30 mouse cellular contexts compared by ENCODE assay signal in genomic region chr3:96668424-96669067, GRCm38 (mm10). TPM values are rescaled to one million over a fixed set of nuclear protein-coding genes. Genes with fewer than 3 reads are reported as not detected.
A peak's percentile ranks its signal among the peaks of the same experiment; 100 is the strongest.
DNase-seq lines count a peak whose midpoint lies in the region; ATAC-seq and TF ChIP-seq lines count a peak whose summit lies in the region.
"Had no signal": no experiment of that assay in that cellular context is flagged by ENCODE, and none has a peak within 500 bp of the region (broad histone marks: within the 10 kb centered on the region; RNA-seq: fewer than 3 reads in every experiment).

No protein-coding gene starts in this region.

- DNase-seq in A20 (ENCODE audit: low read depth, low spot score) (peak; percentile 30), MN1 (ENCODE audit: low spot score) (peak; percentile 42)
- DNase-seq in induced T-regulatory cell, adult 2 months (ENCODE audit: low read depth): peak; percentile 16
- DNase-seq in testis, postnatal 10 days (ENCODE audit: low spot score): no peak
- no peak for DNase-seq in midbrain, postnatal 0 days (ENCODE audit: low spot score)
- DNase-seq: adrenal gland, adult 8-10 months; adrenal gland, postnatal 25 days; B cell, adult 2 months; cerebellum, adult 11-12 months; cerebellum, adult 8-10 months; cerebellum, postnatal 10 days; cerebellum, postnatal 36 days; embryo, embryonic 11 days; gastrocnemius, postnatal 25 days; heart, adult 18-20 months; heart, postnatal 10 days; heart, postnatal 36 days had no signal

- H3K9me3 ChIP-seq in midbrain, postnatal 0 days (ENCODE audit: low read length): no peaks in the 10 kb centered on the region
- H3K9me3 ChIP-seq: embryonic facial prominence, embryonic 10.5 days; embryonic facial prominence, embryonic 13.5 days; forebrain, embryonic 12.5 days; forebrain, embryonic 15.5 days; heart, embryonic 12.5 days; heart, embryonic 15.5 days; hindbrain, embryonic 10.5 days; hindbrain, embryonic 13.5 days had no signal

- no peak overlapping the region for H3K4me3 ChIP-seq in midbrain, postnatal 0 days (ENCODE audit: low read depth, low read length)
- H3K4me3 ChIP-seq: embryonic facial prominence, embryonic 10.5 days; embryonic facial prominence, embryonic 13.5 days; erythroblast, embryonic 14.5 days; forebrain, embryonic 12.5 days; forebrain, embryonic 15.5 days; heart, embryonic 12.5 days; heart, embryonic 15.5 days; hindbrain, embryonic 10.5 days; hindbrain, embryonic 13.5 days had no signal

- H3K27me3 ChIP-seq in midbrain, postnatal 0 days (ENCODE audit: insufficient read depth, low read length): no peaks in the 10 kb centered on the region
- H3K27me3 ChIP-seq: embryonic facial prominence, embryonic 13.5 days; forebrain, embryonic 15.5 days; heart, embryonic 15.5 days had no signal

- ATAC-seq in CD4-positive, CD25-positive, alpha-beta regulatory T cell, adult 4 months: no peak
- ATAC-seq in midbrain, postnatal 0 days (ENCODE audit: low FRiP score): no peak
- ATAC-seq: forebrain, embryonic 15.5 days; hindbrain, embryonic 16.5 days; inflammation-experienced regulatory T-cells, adult 6 months had no signal

- no peaks in the 10 kb centered on the region for H3K36me3 ChIP-seq in midbrain, postnatal 0 days (ENCODE audit: insufficient read depth, low read length)
- H3K36me3 ChIP-seq: embryonic facial prominence, embryonic 10.5 days; embryonic facial prominence, embryonic 13.5 days; forebrain, embryonic 12.5 days; forebrain, embryonic 15.5 days; heart, embryonic 12.5 days; heart, embryonic 15.5 days; hindbrain, embryonic 10.5 days; hindbrain, embryonic 13.5 days had no signal

- WGBS in midbrain, postnatal 0 days: 98% methylated on average over 5 of the region's 5 CpGs

- no peaks in the 10 kb centered on the region for H3K4me1 ChIP-seq in midbrain, postnatal 0 days (ENCODE audit: insufficient read depth, low read length)

- H3K4me2 ChIP-seq in midbrain, postnatal 0 days (ENCODE audit: low read depth, low read length, poor library complexity, severe bottlenecking): no peak overlapping the region
- H3K4me2 ChIP-seq: embryonic facial prominence, embryonic 13.5 days; forebrain, embryonic 12.5 days; forebrain, embryonic 15.5 days; heart, embryonic 12.5 days; heart, embryonic 15.5 days; hindbrain, embryonic 13.5 days had no signal

- no peak for TF ChIP-seq CTCF in midbrain, postnatal 0 days (IDR thresholded peaks at IDR 0.05)

- no peak overlapping the region for H3K9ac ChIP-seq in midbrain, postnatal 0 days (replicated peaks; ENCODE audit: low read length, poor library complexity, severe bottlenecking)
- H3K9ac ChIP-seq: embryonic facial prominence, embryonic 13.5 days; forebrain, embryonic 12.5 days; forebrain, embryonic 15.5 days; heart, embryonic 12.5 days; heart, embryonic 15.5 days; hindbrain, embryonic 13.5 days had no signal

- no peak overlapping the region for H3K27ac ChIP-seq in midbrain, postnatal 0 days (ENCODE audit: low read depth, low read length)
- H3K27ac ChIP-seq: embryonic facial prominence, embryonic 10.5 days; embryonic facial prominence, embryonic 13.5 days; forebrain, embryonic 12.5 days; forebrain, embryonic 15.5 days; heart, embryonic 15.5 days; hindbrain, embryonic 10.5 days; hindbrain, embryonic 13.5 days had no signal

RNA-seq across cellular contexts. Expression of gene Ankrd35, which starts 1.4 kb away (rescaled TPM):
- not detected for polyA plus RNA-seq in CD4-positive, CD25-positive, alpha-beta regulatory T cell, adult 4 months (2017; shearing (Covaris generic))
- total RNA-seq in midbrain, postnatal 0 days (2014; rRNA removed): 4.9 and 8.5 TPM in 2 replicates
- 3.7 and 4.3 TPM in 2 replicates for polyA plus RNA-seq in midbrain, postnatal 0 days (2015; fragmentation: Nextera tagmentation; extraction: Ambion mirVana)
- polyA plus RNA-seq: erythroblast, embryonic 14.5 days had no signal

RNA-seq across cellular contexts. Expression of gene Itga10, which starts 23.2 kb away (rescaled TPM):
- under 1 TPM; 0.19 to 0.42 TPM for polyA plus RNA-seq in CD4-positive, CD25-positive, alpha-beta regulatory T cell, adult 4 months (2017; shearing (Covaris generic))
- total RNA-seq in midbrain, postnatal 0 days (2014; rRNA removed): 3.0 and 3.3 TPM in 2 replicates
- 0.83 and 1.0 TPM in 2 replicates for polyA plus RNA-seq in midbrain, postnatal 0 days (2015; fragmentation: Nextera tagmentation; extraction: Ambion mirVana)
- polyA plus RNA-seq: erythroblast, embryonic 14.5 days; inflammation-experienced regulatory T-cells, adult 6 months had no signal

RNA-seq across cellular contexts. Expression of gene Pias3, which starts 27.6 kb away (rescaled TPM):
- polyA plus RNA-seq in CD4-positive, CD25-positive, alpha-beta regulatory T cell, adult 4 months (2017; shearing (Covaris generic)): 10 to 100 TPM; 41.9 to 83.2 TPM
- total RNA-seq in midbrain, postnatal 0 days (2014; rRNA removed): 33.1 and 46.0 TPM in 2 replicates
- 44.2 and 49.7 TPM in 2 replicates for polyA plus RNA-seq in midbrain, postnatal 0 days (2015; fragmentation: Nextera tagmentation; extraction: Ambion mirVana)

RNA-seq across cellular contexts. Expression of gene Gm42957, which starts 33.3 kb away (rescaled TPM):
- under 1 TPM in 1 of 2 experiments, not detected in 1; 0.11 TPM for polyA plus RNA-seq in CD4-positive, CD25-positive, alpha-beta regulatory T cell, adult 4 months (2017; shearing (Covaris generic))
- total RNA-seq in midbrain, postnatal 0 days (2014; rRNA removed): 0.44 and 1.4 TPM in 2 replicates
- polyA plus RNA-seq in midbrain, postnatal 0 days (2015; fragmentation: Nextera tagmentation; extraction: Ambion mirVana): 0.05 and 0.06 TPM in 2 replicates
- total RNA-seq: gastrocnemius, adult 8-10 months; heart, postnatal 36 days had no signal
- polyA plus RNA-seq: forebrain, embryonic 12.5 days had no signal

RNA-seq across cellular contexts. Expression of gene Pex11b, which starts 33.4 kb away (rescaled TPM):
- 10 to 100 TPM; 56.4 to 70.5 TPM for polyA plus RNA-seq in CD4-positive, CD25-positive, alpha-beta regulatory T cell, adult 4 months (2017; shearing (Covaris generic))
- total RNA-seq in midbrain, postnatal 0 days (2014; rRNA removed): 39.8 and 52.3 TPM in 2 replicates
- 75.9 and 80.4 TPM in 2 replicates for polyA plus RNA-seq in midbrain, postnatal 0 days (2015; fragmentation: Nextera tagmentation; extraction: Ambion mirVana)

Comparison
In these comparisons a context has a peak if more than half of its experiments do, and no peak if none do; other contexts are left out.
1. DNase-seq: peak in A20 (single experiment), MN1 (single experiment) and induced T-regulatory cell, adult 2 months (single experiment); none in testis, postnatal 10 days (single experiment) and midbrain, postnatal 0 days (single experiment).